Mouse (Mus musculus): ENCODE data around the gene Cblc. TPM values are rescaled to one million over a fixed set of nuclear protein-coding genes. Genes with fewer than 3 reads are reported as not detected.
"Not testable (repeated sequence)": the region's sequence is repeated elsewhere in the genome, so short reads cannot be mapped to it uniquely, and the experiment has no call there.

Cblc gene
- polyA plus RNA-seq, 1 experiment = not detected

GRCm38 (mm10) chr7:19809369-19809768 lies 12.8 kb upstream of the Cblc start:
- no peak overlapping the region for H3K4me3 ChIP-seq (ENCODE audit: insufficient read depth, low read length)

GRCm38 (mm10) chr7:19806356-19806969 lies 9.9 kb upstream of the Cblc start:
- Histone ChIP-seq H3K27ac (ENCODE audit: insufficient read depth, low read length) (no peak overlapping the region), H3K4me3 (ENCODE audit: insufficient read depth, low read length) (no peak overlapping the region), H3K4me1 (ENCODE audit: control insufficient read depth, insufficient read depth, low read length) (peaks cover 3% of the 10 kb centered on the region; the same call in 1 of the 2 replicates)
- no peak for TF ChIP-seq CTCF (IDR thresholded peaks at IDR 0.05; ENCODE audit: borderline replicate concordance, insufficient read depth, low read length)
- no peak for TF ChIP-seq POLR2A (IDR thresholded peaks at IDR 0.05; ENCODE audit: low read depth, low read length)

More at GRCm38 (mm10) chr7:19809369-19809768, 12.8 kb upstream of the Cblc start:
- no peak for TF ChIP-seq CTCF (IDR thresholded peaks at IDR 0.05; ENCODE audit: borderline replicate concordance, insufficient read depth, low read length)
- TF ChIP-seq POLR2A (IDR thresholded peaks at IDR 0.05; ENCODE audit: low read depth, low read length) = no peak
- H3K4me1 ChIP-seq (ENCODE audit: control insufficient read depth, insufficient read depth, low read length) = 0 out of 2 replicates have a peak, but pooled peaks cover 2% of the 10 kb centered on the region
- H3K27ac ChIP-seq (ENCODE audit: insufficient read depth, low read length) = no peak overlapping the region

GRCm38 (mm10) chr7:19802995-19803394 lies 6.4 kb upstream of the Cblc start:
- no peak overlapping the region for H3K27ac ChIP-seq (ENCODE audit: insufficient read depth, low read length)
- no peak overlapping the region for H3K4me3 ChIP-seq (ENCODE audit: insufficient read depth, low read length)
- H3K4me1 ChIP-seq (ENCODE audit: control insufficient read depth, insufficient read depth, low read length) = peaks cover 3% of the 10 kb centered on the region; the same call in 1 of the 2 replicates
- TF ChIP-seq CTCF (IDR thresholded peaks at IDR 0.05; ENCODE audit: borderline replicate concordance, insufficient read depth, low read length) = peak; percentile 86
- no peak for TF ChIP-seq POLR2A (IDR thresholded peaks at IDR 0.05; ENCODE audit: low read depth, low read length)

GRCm38 (mm10) chr7:19800764-19801163 lies 4.2 kb upstream of the Cblc start:
- no peak overlapping the region for H3K4me3 ChIP-seq (ENCODE audit: insufficient read depth, low read length)
- no peak overlapping the region for H3K27ac ChIP-seq (ENCODE audit: insufficient read depth, low read length)
- TF ChIP-seq POLR2A (IDR thresholded peaks at IDR 0.05; ENCODE audit: low read depth, low read length) (no peak), CTCF (IDR thresholded peaks at IDR 0.05; ENCODE audit: borderline replicate concordance, insufficient read depth, low read length) (peak; percentile 69; the same call in 1 of the 2 replicates)
- peaks cover 3% of the 10 kb centered on the region; the same call in 1 of the 2 replicates for H3K4me1 ChIP-seq (ENCODE audit: control insufficient read depth, insufficient read depth, low read length)

- Histone ChIP-seq H3K4me3 (ENCODE audit: insufficient read depth, low read length) (no peak overlapping the region), H3K27ac (ENCODE audit: insufficient read depth, low read length) (no peak overlapping the region), H3K4me1 (ENCODE audit: control insufficient read depth, insufficient read depth, low read length) (no peaks in the 10 kb centered on the region)
- TF ChIP-seq CTCF (IDR thresholded peaks at IDR 0.05; ENCODE audit: borderline replicate concordance, insufficient read depth, low read length) = no peak
- TF ChIP-seq POLR2A (IDR thresholded peaks at IDR 0.05; ENCODE audit: low read depth, low read length) = no peak
Observed at GRCm38 (mm10) chr7:19796254-19796653, 355 bp downstream of the Cblc start.

- Histone ChIP-seq H3K4me1 (ENCODE audit: control insufficient read depth, insufficient read depth, low read length) (no peaks in the 10 kb centered on the region), H3K4me3 (ENCODE audit: insufficient read depth, low read length) (no peak overlapping the region), H3K27ac (ENCODE audit: insufficient read depth, low read length) (no peak overlapping the region)
- TF ChIP-seq POLR2A (IDR thresholded peaks at IDR 0.05; ENCODE audit: low read depth, low read length) (no peak), CTCF (IDR thresholded peaks at IDR 0.05; ENCODE audit: borderline replicate concordance, insufficient read depth, low read length) (no peak)
Observed at GRCm38 (mm10) chr7:19795236-19795635, 1.4 kb downstream of the Cblc start.

GRCm38 (mm10) chr7:19792701-19793630 lies 3.6 kb downstream of the Cblc start:
- no peak for TF ChIP-seq POLR2A (IDR thresholded peaks at IDR 0.05; ENCODE audit: low read depth, low read length)
- TF ChIP-seq CTCF (IDR thresholded peaks at IDR 0.05; ENCODE audit: borderline replicate concordance, insufficient read depth, low read length) = no peak
- Histone ChIP-seq H3K4me1 (ENCODE audit: control insufficient read depth, insufficient read depth, low read length) (no peaks in the 10 kb centered on the region), H3K4me3 (ENCODE audit: insufficient read depth, low read length) (no peak overlapping the region), H3K27ac (ENCODE audit: insufficient read depth, low read length) (no peak overlapping the region)

GRCm38 (mm10) chr7:19791504-19791903 lies 5.1 kb downstream of the Cblc start:
- not testable (repeated sequence) for H3K4me1 ChIP-seq (ENCODE audit: control insufficient read depth, insufficient read depth, low read length); H3K4me3 ChIP-seq (ENCODE audit: insufficient read depth, low read length); H3K27ac ChIP-seq (ENCODE audit: insufficient read depth, low read length)

GRCm38 (mm10) chr7:19789904-19790347 lies 6.7 kb downstream of the Cblc start:
- TF ChIP-seq CTCF (IDR thresholded peaks at IDR 0.05; ENCODE audit: borderline replicate concordance, insufficient read depth, low read length) (peak; percentile 93), POLR2A (IDR thresholded peaks at IDR 0.05; ENCODE audit: low read depth, low read length) (no peak)
- peak overlapping the region; percentile 29; the same call in 1 of the 2 replicates for H3K4me3 ChIP-seq (ENCODE audit: insufficient read depth, low read length)
- H3K4me1 ChIP-seq (ENCODE audit: control insufficient read depth, insufficient read depth, low read length) = no peaks in the 10 kb centered on the region
- H3K27ac ChIP-seq (ENCODE audit: insufficient read depth, low read length) = no peak overlapping the region

All from embryonic fibroblast, embryonic 13.5 days (primary cell).